Mouse (Mus musculus) naive thymus-derived CD4-positive, alpha-beta T cell, adult 2 months (primary cell): Measurements from ENCODE around the gene Espn.

ENCODE experiments used
- DNase-seq: peaks from one replicate; pipeline ENCODE4 v3.0.0-alpha.2; 2011; ENCODE audit warnings: low read depth

The Espn gene

GRCm38 (mm10) chr4:152151966-152152544 is at the start of gene Espn:
Gene Espn, minus strand, starts transcription at chr4:152152371.
- peak; percentile 40 for DNase-seq

DNA sequence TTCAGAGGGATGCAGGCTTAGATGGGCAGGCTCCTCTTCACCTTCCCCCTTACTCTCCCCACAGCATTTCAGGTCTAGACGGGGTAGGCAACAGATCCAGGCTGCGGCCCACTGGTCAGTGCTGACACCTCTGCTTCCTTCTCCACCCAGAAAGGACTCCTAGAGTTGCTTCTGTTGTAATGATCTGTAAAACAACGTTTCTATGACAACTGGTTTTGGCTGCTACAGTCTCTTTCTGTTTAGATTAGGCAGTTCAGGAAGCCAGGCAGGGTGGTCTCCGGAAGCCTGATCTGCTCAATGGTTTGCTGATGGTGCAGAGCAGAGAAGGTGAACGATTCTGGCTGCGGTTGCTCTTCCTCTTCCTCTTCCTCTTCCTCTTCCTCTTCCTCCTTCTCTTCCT is 49.3 kb upstream of the Espn start:
- DNase-seq: no peak

- DNase-seq: no peak
These were observed 47.4 kb upstream of the Espn start for GRCm38 (mm10) chr4:152199617-152200016.

GRCm38 (mm10) chr4:152197545-152197944 is 45.4 kb upstream of the Espn start:
- peak; percentile 62 for DNase-seq

GRCm38 (mm10) chr4:152196276-152196675 is 44.1 kb upstream of the Espn start:
- DNase-seq: no peak

DNA sequence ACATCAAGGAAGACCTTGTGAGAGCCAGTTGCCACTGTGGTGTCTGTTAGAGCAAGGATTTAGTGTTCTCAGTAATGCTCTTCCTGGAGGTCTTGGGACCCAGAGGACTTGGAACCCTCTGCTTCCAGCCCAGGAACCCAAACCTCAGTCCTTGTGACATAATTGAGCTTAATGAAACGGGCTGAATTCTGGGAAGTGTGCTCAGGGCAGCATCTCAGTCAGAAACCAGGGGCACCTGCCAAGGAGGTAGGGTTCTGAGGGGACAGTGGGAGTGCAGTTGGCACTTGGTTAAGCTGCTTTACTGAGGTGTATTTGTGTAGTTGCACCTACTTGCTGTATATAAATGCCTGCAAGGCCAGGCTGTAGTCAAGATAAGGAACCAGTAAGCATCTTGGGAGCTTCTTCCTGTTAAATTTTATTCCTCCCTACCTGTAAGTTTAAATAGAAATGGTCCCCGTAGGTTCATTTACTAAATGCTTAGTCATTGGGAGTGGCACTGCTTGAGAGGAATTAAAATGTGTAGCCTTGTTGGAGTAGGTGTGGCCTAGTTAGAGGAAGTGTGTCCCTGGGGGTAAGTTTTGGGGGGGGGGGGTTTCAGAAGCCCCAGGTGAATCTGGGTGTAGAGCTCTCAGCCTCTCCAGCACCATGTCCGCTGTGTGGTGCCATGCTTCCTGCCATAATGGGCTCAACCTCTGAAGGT is 42.5 kb upstream of the Espn start:
- DNase-seq: no peak

DNA sequence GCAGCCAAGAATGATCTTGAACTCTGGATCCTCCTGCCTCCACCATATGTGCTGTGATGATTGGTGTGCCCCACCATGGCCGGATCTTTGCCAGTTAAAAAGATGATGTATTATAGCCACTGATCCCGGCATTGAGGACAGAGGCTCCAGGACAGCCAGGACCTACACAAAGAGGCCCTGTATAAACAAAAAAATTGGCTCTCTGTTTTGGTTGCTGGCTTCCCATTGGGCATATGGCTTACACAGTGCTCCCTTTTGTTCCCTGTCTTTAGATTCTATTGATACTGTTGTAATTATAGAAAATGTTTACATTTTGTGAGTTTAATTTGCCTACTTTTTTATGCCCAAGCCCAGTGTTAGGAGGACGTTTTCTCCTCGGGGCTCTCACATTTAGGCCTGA is 40.4 kb upstream of the Espn start:
- DNase-seq: no peak

DNA sequence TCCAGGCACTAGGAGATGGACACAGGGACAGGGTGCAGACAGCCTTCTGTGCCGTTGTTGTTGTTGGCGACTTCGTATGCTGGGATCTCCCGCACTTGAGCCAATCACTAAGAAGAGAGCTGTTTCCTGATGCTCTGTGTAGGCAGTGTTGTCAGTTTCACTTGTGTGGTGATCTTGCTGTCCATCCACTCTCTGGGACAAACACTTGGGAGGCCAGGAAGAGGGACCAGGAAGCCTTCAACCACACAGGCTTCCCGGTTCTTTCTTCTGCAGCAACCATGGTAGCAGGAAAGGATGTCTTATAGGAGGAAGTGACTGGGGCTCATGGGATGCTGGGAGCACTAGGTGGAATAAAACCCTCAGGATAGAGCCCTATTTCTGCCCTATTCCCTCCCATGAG is 38.5 kb upstream of the Espn start:
- DNase-seq: no peak

DNA sequence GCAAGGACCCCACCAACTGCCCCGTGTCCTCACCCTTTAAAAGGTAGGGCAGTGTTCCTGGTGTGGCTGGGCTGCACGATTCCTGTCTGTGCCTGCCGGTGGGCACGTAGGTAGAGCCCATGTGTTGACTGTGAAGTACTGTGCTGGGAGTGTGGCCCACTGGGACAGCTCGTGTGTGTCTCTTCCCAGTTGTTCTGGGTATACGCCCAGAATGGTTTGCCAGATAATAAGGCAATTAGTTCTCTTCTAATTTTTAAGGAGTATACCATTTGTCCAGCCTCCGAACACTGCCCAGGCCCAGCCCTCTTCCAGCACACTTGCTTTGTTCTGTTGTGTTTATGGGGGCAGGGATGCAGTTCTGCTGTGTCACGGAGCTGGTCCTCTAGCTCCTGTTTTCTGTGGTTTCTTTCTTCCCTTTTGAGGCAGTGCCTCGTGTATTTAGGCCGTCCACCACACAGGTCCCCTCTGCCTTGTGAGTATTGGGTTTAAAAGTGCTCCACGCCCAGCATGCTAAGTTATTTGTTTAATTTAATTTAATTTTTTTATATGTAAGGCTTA is 38.0 kb upstream of the Espn start:
- DNase-seq: peak; percentile 37

DNA sequence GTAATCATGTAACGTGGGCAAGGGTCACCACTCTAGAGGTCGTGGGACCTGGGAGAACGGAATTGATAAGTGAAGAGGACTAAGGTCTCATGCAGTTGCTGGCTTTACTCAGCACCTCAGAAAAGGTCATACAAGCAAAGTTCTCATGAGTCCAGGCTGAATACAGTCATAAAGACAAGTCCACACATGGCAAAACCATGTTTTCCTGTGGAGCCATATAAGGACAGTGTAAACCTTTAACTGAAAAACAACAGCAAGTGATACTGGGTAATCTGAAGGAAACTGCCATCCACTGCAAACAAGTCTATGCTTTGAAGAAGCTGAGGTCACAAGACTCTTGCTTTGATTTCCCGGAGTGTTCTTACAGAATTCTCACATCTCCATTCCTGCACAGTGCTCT is 37.5 kb upstream of the Espn start:
- peak; percentile 58 for DNase-seq

DNA sequence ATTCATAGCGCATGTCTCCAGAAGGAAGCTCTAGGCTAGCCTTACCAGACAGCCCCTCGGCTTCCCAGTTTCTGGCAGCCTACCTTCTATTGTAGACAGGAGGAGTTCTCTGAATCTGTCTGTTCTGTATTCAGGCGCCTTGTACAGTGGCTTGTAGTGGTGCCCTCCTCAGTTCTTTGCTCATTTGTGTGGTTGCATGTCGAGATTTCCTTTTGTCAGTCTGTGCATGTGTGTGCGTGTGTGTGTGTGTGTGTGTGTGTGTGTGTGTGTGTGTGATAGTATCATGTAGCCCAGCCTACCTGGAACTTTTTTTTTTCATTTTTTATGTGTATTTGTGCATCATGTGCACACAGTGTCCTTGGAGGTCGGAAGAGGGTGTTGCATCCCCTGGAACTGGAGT is 36.9 kb upstream of the Espn start:
- DNase-seq: peak; percentile 61

GRCm38 (mm10) chr4:152188651-152189050 is 36.5 kb upstream of the Espn start:
- peak; percentile 54 for DNase-seq

DNA sequence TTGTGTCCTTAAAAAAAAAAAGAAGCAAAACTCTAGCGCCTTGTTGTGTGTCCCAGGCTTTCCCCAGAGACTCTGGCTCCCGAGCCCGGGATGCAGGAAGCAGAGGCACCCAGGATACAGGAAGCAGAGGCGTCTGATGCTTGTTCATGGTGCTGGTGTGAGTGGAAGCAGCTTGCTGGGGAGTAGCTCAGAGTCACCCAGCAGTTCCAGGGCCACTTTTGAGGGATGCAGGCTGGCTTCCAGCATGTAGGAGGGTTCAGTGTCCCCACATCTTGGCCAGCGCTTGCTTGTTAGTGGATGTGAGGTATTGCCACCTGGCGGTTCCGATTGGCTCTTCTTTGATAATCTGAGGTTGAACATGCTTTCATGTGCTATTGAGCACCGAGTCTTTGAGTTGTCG is 35.0 kb upstream of the Espn start:
- DNase-seq: no peak

- DNase-seq: peak; percentile 45
These were observed 34.3 kb upstream of the Espn start for GRCm38 (mm10) chr4:152186205-152187082.

DNA sequence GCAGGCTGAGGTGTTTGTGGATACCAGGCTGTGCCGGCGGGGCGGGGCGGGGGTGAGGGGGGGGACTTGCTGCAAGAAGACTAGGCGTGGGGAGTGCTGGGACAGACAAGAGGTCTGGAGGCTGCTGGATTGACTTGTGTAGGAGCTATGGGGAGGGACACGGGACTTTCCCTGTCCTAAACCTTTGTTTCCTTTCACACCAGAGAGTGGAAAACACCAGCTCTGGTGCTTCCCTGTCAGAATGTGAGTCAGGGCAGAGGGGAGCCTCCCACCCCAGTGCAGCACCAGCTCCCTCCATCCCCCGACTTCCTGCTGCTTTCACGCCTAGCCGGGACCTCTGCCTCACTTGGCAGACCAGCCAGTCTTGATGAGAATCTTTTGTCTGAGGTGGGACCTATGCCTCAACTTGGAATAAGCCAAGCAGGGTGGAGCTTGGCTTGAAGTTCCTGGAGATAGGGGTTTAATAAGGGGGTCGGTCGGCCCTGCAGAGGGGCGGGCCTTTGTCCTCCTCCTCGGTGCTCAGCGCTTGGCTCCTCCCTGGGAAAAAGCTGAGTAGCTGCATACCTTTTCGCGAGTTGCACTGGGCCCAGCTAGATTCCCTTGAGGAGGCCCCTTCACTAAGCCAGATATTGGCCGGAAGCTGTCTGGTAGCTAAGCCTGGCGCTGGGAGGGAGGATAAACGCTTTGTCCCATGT is 33.5 kb upstream of the Espn start:
- DNase-seq: peak; percentile 57

GRCm38 (mm10) chr4:152185137-152185509 is 33.0 kb upstream of the Espn start:
- peak; percentile 51 for DNase-seq

GRCm38 (mm10) chr4:152184353-152185035 is 32.3 kb upstream of the Espn start:
- peak; percentile 57 for DNase-seq

- no peak for DNase-seq
These were observed 30.0 kb upstream of the Espn start for GRCm38 (mm10) chr4:152182205-152182604.

DNA sequence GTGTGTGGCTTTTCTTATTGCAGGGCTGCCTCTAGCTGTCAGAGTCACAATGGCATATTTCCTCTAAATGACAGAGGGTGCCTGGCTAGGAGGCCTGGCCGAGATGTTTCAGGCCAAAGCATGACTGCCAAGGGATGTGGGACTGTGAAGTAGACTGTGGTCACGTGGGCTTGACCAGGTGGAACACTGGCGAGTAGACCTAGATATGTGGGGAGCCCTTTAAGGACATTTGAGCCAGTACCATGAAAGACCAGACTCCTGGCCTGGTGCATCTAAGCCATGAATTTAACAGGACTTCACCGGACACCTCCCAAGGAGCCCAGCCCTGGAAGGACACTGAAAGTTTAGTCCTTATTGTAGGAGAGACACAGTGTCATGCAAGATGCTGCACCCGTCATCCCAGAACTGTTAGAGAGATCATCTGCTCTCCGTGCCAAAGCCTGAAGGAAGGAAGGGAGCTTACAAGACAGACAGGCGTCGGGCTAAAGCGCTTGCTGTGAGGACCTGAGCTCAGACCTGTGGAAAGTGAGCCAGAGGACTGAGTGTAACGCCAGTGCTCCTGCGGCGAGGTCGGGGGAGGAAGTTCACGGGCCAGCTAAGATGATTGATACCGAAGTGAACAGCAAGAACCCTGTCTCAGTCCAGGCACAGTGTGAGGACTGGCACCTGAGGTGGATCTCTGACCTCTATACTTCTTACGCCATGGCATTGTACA is 27.9 kb upstream of the Espn start:
- DNase-seq: no peak

- DNase-seq: peak; percentile 66
These were observed 26.9 kb upstream of the Espn start for GRCm38 (mm10) chr4:152178916-152179705.
